Mouse (Mus musculus) cerebellum, adult 2 months (tissue): Measurements from ENCODE around the gene Pde9a.

Experiments used
- CTCF ChIP-seq: fragments of 200-500 bp; IDR thresholded peaks from 2 replicates; pipeline ENCODE4 v1.5.1; 2011; ENCODE audit warnings: low read depth, mild to moderate bottlenecking, control low read depth, low read length, moderate library complexity, borderline replicate concordance; ENCODE audit not compliant: insufficient read depth
- POLR2A ChIP-seq: fragments of 200-500 bp; IDR thresholded peaks from 2 replicates; pipeline ENCODE4 v1.6.1; 2011; ENCODE audit warnings: low read length, control low read depth, borderline replicate concordance; ENCODE audit not compliant: insufficient read depth

DNA sequence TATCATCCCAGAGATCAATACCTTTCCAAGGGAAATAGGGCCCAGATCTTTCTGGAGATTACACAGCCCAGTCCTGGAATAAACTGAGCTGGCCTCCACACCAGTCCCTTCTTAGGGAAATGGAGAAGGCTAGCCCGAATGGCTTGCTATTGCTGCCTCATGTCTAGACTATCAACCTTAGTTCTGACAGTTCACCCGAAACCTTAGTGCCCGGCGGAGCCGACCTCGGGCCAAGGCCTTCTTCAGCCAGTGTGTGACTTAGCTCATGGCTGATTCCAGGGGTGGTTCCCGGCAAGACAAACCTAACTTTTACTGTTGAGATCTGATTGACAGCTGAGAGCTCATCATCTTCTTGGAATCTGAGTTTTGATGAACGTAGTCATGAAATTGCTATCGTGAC, 68.0 kb downstream of the Pde9a start:
- no peak for TF ChIP-seq POLR2A
- no peak for TF ChIP-seq CTCF
